Mouse (Mus musculus) ES-E14 (cell line): ENCODE results near the gene Khk.

Experiments used
- CHD2 ChIP-seq: IDR thresholded peaks from 2 replicates; pipeline ENCODE4 v1.6.1; 2014; ENCODE audit warnings: mild to moderate bottlenecking, low read depth, low read length, inconsistent platforms
- HCFC1 ChIP-seq: IDR thresholded peaks from 2 replicates; pipeline ENCODE4 v1.6.1; 2012; ENCODE audit warnings: low read length, inconsistent platforms, borderline replicate concordance; ENCODE audit not compliant: insufficient read depth

GRCm38 (mm10) chr5:30890375-30890774, 30.9 kb upstream of the Khk start:
- TF ChIP-seq HCFC1 (no peak), CHD2 (no peak)
